Mouse (Mus musculus) spleen, embryonic (tissue): ENCODE results near the gene Nr4a1.

Source experiments
- CTCF ChIA-PET: fragments of 350-600 bp; sonication (Branson Sonifier 250); formaldehyde crosslinking; loops from one replicate; lab custom pipeline; 2022; lab: Charles Lee

Nr4a1 gene

GRCm38 (mm10) chr15:101251930-101252329 is 2.1 kb upstream of the Nr4a1 start:
- CTCF ChIA-PET = interaction anchor here (0.6 to 1.2 kb wide), 3 partner anchors 11 to 106 kb away, joined by 3 read pairs; partner anchors contain the start of gene Atg101

GRCm38 (mm10) chr15:101252614-101253013 is 1.5 kb upstream of the Nr4a1 start:
- CTCF ChIA-PET = interaction anchor here (0.6 to 1.2 kb wide), 4 partner anchors 11 to 107 kb away, joined by 3 to 5 read pairs (median 3); partner anchors contain the start of gene Atg101

GRCm38 (mm10) chr15:101253563-101253885 is 545 bp upstream of the Nr4a1 start:
- CTCF ChIA-PET = no interaction called here

- CTCF ChIA-PET = interaction anchor here (0.6 to 2.6 kb wide), 4 partner anchors 10 to 55 kb away, joined by 3 to 11 read pairs (median 4); no protein-coding TSS in a partner anchor
Observed at GRCm38 (mm10) chr15:101255842-101256462, 1.9 kb downstream of the Nr4a1 start.

GRCm38 (mm10) chr15:101256463-101257206 is 2.6 kb downstream of the Nr4a1 start:
- CTCF ChIA-PET = interaction anchor here (0.9 to 2.6 kb wide), 4 partner anchors 11 to 17 kb away, joined by 3 to 11 read pairs (median 4); no protein-coding TSS in a partner anchor

GRCm38 (mm10) chr15:101258420-101258819 is 4.4 kb downstream of the Nr4a1 start:
- CTCF ChIA-PET = interaction anchor here (0.8 to 2.6 kb wide), 2 partner anchors 12 to 18 kb away, joined by 4 to 11 read pairs; no protein-coding TSS in a partner anchor

GRCm38 (mm10) chr15:101259922-101260321 is 5.9 kb downstream of the Nr4a1 start:
- CTCF ChIA-PET = no interaction called here

GRCm38 (mm10) chr15:101260387-101260786 is 6.3 kb downstream of the Nr4a1 start:
- CTCF ChIA-PET = no interaction called here

- CTCF ChIA-PET = interaction anchor here (0.6 to 1.2 kb wide), 4 partner anchors 11 to 356 kb away, joined by 3 to 4 read pairs (median 3); no protein-coding TSS in a partner anchor
Observed at GRCm38 (mm10) chr15:101260874-101261622, 7.0 kb downstream of the Nr4a1 start.

- CTCF ChIA-PET = interaction anchor here (1.2 kb wide), 1 partner anchor 13 kb away, joined by 3 read pairs; no protein-coding TSS in a partner anchor
Observed at GRCm38 (mm10) chr15:101262502-101262901, 8.4 kb downstream of the Nr4a1 start.

GRCm38 (mm10) chr15:101266132-101266963 is 12.3 kb downstream of the Nr4a1 start:
- CTCF ChIA-PET = interaction anchor here (1.2 kb wide), 1 partner anchor 12 kb away, joined by 5 read pairs; the partner anchor contains the start of gene Nr4a1

GRCm38 (mm10) chr15:101267053-101268032 is 13.3 kb downstream of the Nr4a1 start:
- CTCF ChIA-PET = interaction anchor here (0.5 to 1.2 kb wide), 5 partner anchors 13 to 1314 kb away, joined by 3 to 7 read pairs (median 5); partner anchors contain the start of gene Nr4a1

GRCm38 (mm10) chr15:101270101-101270820 is 16.2 kb downstream of the Nr4a1 start:
- CTCF ChIA-PET = interaction anchor here (1.0 to 1.2 kb wide), 2 partner anchors 13 to 24 kb away, joined by 4 read pairs; no protein-coding TSS in a partner anchor

GRCm38 (mm10) chr15:101271107-101271506 is 17.0 kb downstream of the Nr4a1 start:
- CTCF ChIA-PET = no interaction called here

- CTCF ChIA-PET = interaction anchor here (0.5 kb wide), 1 partner anchor 94 kb away, joined by 3 read pairs; no protein-coding TSS in a partner anchor
Observed at GRCm38 (mm10) chr15:101271513-101271912, 17.4 kb downstream of the Nr4a1 start.

GRCm38 (mm10) chr15:101274380-101274779 is 20.3 kb downstream of the Nr4a1 start:
- CTCF ChIA-PET = interaction anchor here (1.8 kb wide), 1 partner anchor 18 kb away, joined by 5 read pairs; no protein-coding TSS in a partner anchor

- CTCF ChIA-PET = no interaction called here
Observed at GRCm38 (mm10) chr15:101277351-101277899, 23.4 kb downstream of the Nr4a1 start.

- CTCF ChIA-PET = no interaction called here
Observed at GRCm38 (mm10) chr15:101278589-101278988, 24.5 kb downstream of the Nr4a1 start.
